Mouse (Mus musculus) bone marrow macrophage, adult 2 months (primary cell): ENCODE results near the gene Slc9c1.

Experiments
- CTCF ChIP-seq: IDR thresholded peaks from 2 replicates; pipeline ENCODE4 v1.5.1; 2012; ENCODE audit warnings: low read depth, mild to moderate bottlenecking, low read length, moderate library complexity
- POLR2A ChIP-seq: IDR thresholded peaks from 2 replicates; pipeline ENCODE4 v1.6.1; 2012; ENCODE audit warnings: mild to moderate bottlenecking, low read depth, low read length, borderline replicate concordance

- no peak for TF ChIP-seq CTCF
- no peak for TF ChIP-seq POLR2A
Observed at GRCm38 (mm10) chr16:45593656-45594055, 58.5 kb downstream of the Slc9c1 start.
